Mouse (Mus musculus) thymus, adult 2 months (tissue): ENCODE measurements at regions not wholly inside any gene's neighbourhood (a gene's known extent, or its start where the extent isn't known, plus 50 kb on each side); places are given as distances from the start of the nearest gene placed in this dataset.

Experiments used
- CTCF ChIP-seq: fragments of 200-500 bp; IDR thresholded peaks from 2 replicates; pipeline ENCODE4 v1.5.1; 2012; ENCODE audit warnings: mild to moderate bottlenecking, control low read depth, low read length, moderate library complexity, borderline replicate concordance; ENCODE audit not compliant: control insufficient read depth, poor library complexity, insufficient read depth; ENCODE audit errors: extremely low read depth
- POLR2A ChIP-seq: fragments of 200-500 bp; IDR thresholded peaks from 2 replicates; pipeline ENCODE4 v1.6.1; 2012; ENCODE audit warnings: mild to moderate bottlenecking, low read length, control low read depth, moderate library complexity; ENCODE audit not compliant: control insufficient read depth, poor library complexity, insufficient read depth; ENCODE audit errors: extremely low read depth

DNA sequence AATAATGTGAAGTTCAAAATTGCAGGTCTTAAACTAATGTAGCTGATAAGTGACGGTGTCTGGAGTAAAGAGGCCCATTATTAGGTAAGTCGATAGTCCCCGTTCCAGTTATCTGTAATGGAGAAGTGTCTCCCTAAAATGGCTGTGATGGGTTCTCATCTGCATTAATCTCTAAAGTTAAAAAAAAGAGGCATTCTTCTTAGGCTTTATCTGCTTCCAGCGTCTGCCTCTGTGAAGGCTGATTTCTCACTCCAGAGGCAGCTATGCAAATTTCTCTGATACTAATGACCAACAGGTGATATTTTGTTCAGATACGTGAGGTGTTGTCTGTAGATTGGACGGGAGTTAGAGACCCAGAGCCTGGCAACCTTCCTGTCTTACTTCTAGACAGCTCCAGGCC lies 75.9 kb upstream of the Fam204a start:
- TF ChIP-seq CTCF: no peak
- TF ChIP-seq POLR2A: no peak
